Mouse (Mus musculus) brain, embryonic 14.5 days (tissue): ENCODE data around the gene Tctex1d4. TPM values are rescaled to one million over a fixed set of nuclear protein-coding genes. Genes with fewer than 3 reads are reported as not detected.
A peak's percentile ranks its signal among the peaks of the same experiment; 100 is the strongest.

Experiments
- DNase-seq: peaks from one replicate; pipeline ENCODE4 v3.0.0-alpha.2; 2011; ENCODE audit warnings: low read depth
- CTCF ChIP-seq: fragments of 200-500 bp; IDR thresholded peaks from 2 replicates; pipeline ENCODE4 v1.5.1; 2012; ENCODE audit warnings: inconsistent platforms, mild to moderate bottlenecking, moderate library complexity, borderline replicate concordance; ENCODE audit not compliant: insufficient read depth, insufficient read length; ENCODE audit errors: extremely low read depth
- POLR2A ChIP-seq: fragments of 200-500 bp; IDR thresholded peaks from 2 replicates; pipeline ENCODE4 v1.6.1; 2012; ENCODE audit warnings: mild to moderate bottlenecking, inconsistent platforms, borderline replicate concordance; ENCODE audit not compliant: poor library complexity, insufficient read depth, insufficient read length, severe bottlenecking; ENCODE audit errors: extremely low read depth
- polyA plus RNA-seq: library from polyadenylated mRNA; depleted of rRNA; stranded (reverse); fragments of >200 nt; gene quantifications from 2 replicates; pipeline ENCODE4 v1.2.3, GENCODE M21; 2012

The Tctex1d4 gene
- polyA plus RNA-seq, 1 experiment = 0.67 TPM

GRCm38 (mm10) chr4:117133817-117134600, 7.4 kb downstream of the Tctex1d4 start, which contains the start of gene Plk3:
Plk3 (minus strand) TSS chr4:117133963.
- TF ChIP-seq CTCF (peak; percentile 20; the same call in 1 of the 2 replicates), POLR2A (peak; percentile 63)
- DNase-seq = peak; percentile 98

GRCm38 (mm10) chr4:117134601-117134995, 8.0 kb downstream of the Tctex1d4 start:
- TF ChIP-seq POLR2A (no peak), CTCF (no peak)
- DNase-seq = no peak

- DNase-seq = no peak
- TF ChIP-seq POLR2A (no peak), CTCF (no peak)
Observed at GRCm38 (mm10) chr4:117136034-117136433, 9.4 kb downstream of the Tctex1d4 start.

GRCm38 (mm10) chr4:117138295-117139216, 12.0 kb downstream of the Tctex1d4 start:
- TF ChIP-seq CTCF (no peak), POLR2A (no peak)
- DNase-seq = no peak

GRCm38 (mm10) chr4:117139217-117139612, 12.6 kb downstream of the Tctex1d4 start:
- TF ChIP-seq POLR2A (no peak), CTCF (peak; percentile 48; the same call in 1 of the 2 replicates)
- peak; percentile 67 for DNase-seq

- TF ChIP-seq POLR2A (no peak), CTCF (no peak)
- DNase-seq = peak; percentile 40
Observed at GRCm38 (mm10) chr4:117140613-117141012, 14.0 kb downstream of the Tctex1d4 start.

GRCm38 (mm10) chr4:117143023-117143422, 16.4 kb downstream of the Tctex1d4 start:
- no peak for DNase-seq
- TF ChIP-seq CTCF (no peak), POLR2A (no peak)

- TF ChIP-seq POLR2A (no peak), CTCF (no peak)
- no peak for DNase-seq
Observed at GRCm38 (mm10) chr4:117145248-117145647, 18.7 kb downstream of the Tctex1d4 start.

- TF ChIP-seq CTCF (peak; percentile 75), POLR2A (no peak)
- peak; percentile 73 for DNase-seq
Observed at GRCm38 (mm10) chr4:117146176-117146575, 19.6 kb downstream of the Tctex1d4 start.

GRCm38 (mm10) chr4:117148047-117148713, 21.6 kb downstream of the Tctex1d4 start:
- DNase-seq = no peak
- no peak for TF ChIP-seq POLR2A
- no peak for TF ChIP-seq CTCF

- peak; percentile 37 for DNase-seq
- TF ChIP-seq POLR2A (no peak), CTCF (no peak)
Observed at GRCm38 (mm10) chr4:117148815-117149214, 22.2 kb downstream of the Tctex1d4 start.
